Mouse (Mus musculus): ENCODE measurements around the gene 9230110F15Rik. TPM values are rescaled to one million over a fixed set of nuclear protein-coding genes. Genes with fewer than 3 reads are reported as not detected.
"Not testable (repeated sequence)": the region's sequence is repeated elsewhere in the genome, so short reads cannot be mapped to it uniquely, and the experiment has no call there.

The 9230110F15Rik gene
- polyA plus RNA-seq (2015; fragmentation: Nextera tagmentation; extraction: Ambion mirVana): not detected in 2 replicates

DNA sequence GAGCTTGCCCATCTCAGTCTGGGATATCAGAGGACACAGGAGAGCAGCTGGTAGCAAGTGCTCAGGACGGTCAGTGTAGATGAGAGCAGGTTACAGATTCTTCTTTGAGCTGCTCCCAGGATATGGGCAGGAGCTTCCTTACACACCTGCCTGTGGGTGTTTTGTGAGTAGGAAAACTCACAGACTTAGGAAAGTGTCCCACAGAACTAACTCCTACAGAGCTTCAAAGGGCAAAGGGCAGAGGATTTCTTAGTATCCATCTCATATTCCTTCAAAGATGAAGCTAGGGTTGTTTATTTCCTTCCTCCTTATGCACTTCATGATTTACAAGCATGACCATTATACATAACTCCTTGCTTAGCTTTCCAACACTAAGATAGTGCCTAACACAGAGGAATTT is at the start of gene 9230110F15Rik:
Gene 9230110F15Rik (minus strand): TSS at position 101 of the 400 bp plus-strand sequence.
- Histone ChIP-seq H3K4me1 (no peaks in the 10 kb centered on the region), H3K9me3 (replicated peaks) (no peaks in the 10 kb centered on the region), H3K36me3 (no peaks in the 10 kb centered on the region), H3K4me2 (no peak within 1 kb of the TSS), H3K4me3 (replicated peaks) (no peak within 1 kb of the TSS), H3K27ac (replicated peaks) (no peak within 1 kb of the TSS), H3K9ac (replicated peaks) (no peak within 1 kb of the TSS), H3K27me3 (replicated peaks) (no peaks in the 10 kb centered on the region)
- 62% methylated on average over 1 of the region's 1 CpGs for WGBS
- ATAC-seq (ENCODE audit: low FRiP score): no peak

- H3K9me3 ChIP-seq (replicated peaks); H3K4me1 ChIP-seq; H3K27ac ChIP-seq (replicated peaks); H3K4me2 ChIP-seq; H3K36me3 ChIP-seq; ATAC-seq (ENCODE audit: low FRiP score); H3K9ac ChIP-seq (replicated peaks); H3K27me3 ChIP-seq (replicated peaks); H3K4me3 ChIP-seq (replicated peaks): not testable (repeated sequence)
- 85% methylated on average over 1 of the region's 1 CpGs for WGBS
Measured at GRCm38 (mm10) chr9:35893112-35893511, 49.2 kb upstream of the 9230110F15Rik start.

DNA sequence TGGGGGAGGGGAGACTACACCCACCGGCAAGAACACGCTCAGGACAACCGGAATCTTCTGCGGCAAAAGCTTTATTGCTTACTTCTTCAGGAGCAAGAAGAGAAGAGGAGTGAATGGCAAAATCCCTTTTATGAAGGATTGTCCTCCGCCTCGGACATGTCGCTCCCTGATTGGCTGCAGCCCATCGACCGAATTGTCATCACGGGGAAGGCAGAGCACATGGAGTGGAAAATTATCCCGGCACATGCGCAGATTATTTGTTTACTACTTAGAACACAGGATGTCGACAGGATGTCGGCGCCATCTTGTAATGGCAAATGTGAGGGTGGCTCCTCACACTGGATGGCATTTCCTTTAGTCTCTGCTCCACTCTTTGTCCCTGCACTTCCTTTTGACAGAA is 26.1 kb downstream of the 9230110F15Rik start:
- ATAC-seq (ENCODE audit: low FRiP score); H3K36me3 ChIP-seq; H3K4me2 ChIP-seq; H3K27me3 ChIP-seq (replicated peaks); H3K9me3 ChIP-seq (replicated peaks); H3K4me1 ChIP-seq; H3K9ac ChIP-seq (replicated peaks); H3K27ac ChIP-seq (replicated peaks); H3K4me3 ChIP-seq (replicated peaks): not testable (repeated sequence)
- WGBS: 96% methylated on average over 15 of the region's 15 CpGs

DNA sequence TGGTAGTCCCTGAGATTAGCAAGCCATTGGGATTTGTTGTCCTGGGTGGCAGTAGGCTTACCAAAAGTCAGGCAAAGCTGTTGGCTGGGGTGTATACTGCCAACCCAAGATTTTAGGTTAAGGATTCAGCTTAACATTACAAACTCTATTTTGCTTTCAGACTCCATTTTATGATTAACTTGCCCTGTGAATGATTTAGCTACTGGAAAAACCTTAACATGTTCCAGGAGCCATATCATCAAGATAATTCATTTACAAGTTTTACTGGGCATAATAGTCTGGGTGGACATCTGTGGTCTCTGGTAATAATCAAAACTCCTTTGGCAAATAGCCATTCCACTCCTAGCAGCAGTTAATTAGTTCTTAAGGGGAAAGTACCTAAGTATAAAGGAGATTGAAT is 45.8 kb downstream of the 9230110F15Rik start:
- no peaks in the 10 kb centered on the region for H3K36me3 ChIP-seq
- no peak overlapping the region for H3K4me3 ChIP-seq (replicated peaks)
- no peaks in the 10 kb centered on the region for H3K4me1 ChIP-seq
- H3K9me3 ChIP-seq (replicated peaks): peaks cover 8% of the 10 kb centered on the region
- ATAC-seq (ENCODE audit: low FRiP score): no peak
- H3K9ac ChIP-seq (replicated peaks): no peak overlapping the region
- no peak overlapping the region for H3K27ac ChIP-seq (replicated peaks)
- H3K4me2 ChIP-seq: no peak overlapping the region
- H3K27me3 ChIP-seq (replicated peaks): no peaks in the 10 kb centered on the region

DNA sequence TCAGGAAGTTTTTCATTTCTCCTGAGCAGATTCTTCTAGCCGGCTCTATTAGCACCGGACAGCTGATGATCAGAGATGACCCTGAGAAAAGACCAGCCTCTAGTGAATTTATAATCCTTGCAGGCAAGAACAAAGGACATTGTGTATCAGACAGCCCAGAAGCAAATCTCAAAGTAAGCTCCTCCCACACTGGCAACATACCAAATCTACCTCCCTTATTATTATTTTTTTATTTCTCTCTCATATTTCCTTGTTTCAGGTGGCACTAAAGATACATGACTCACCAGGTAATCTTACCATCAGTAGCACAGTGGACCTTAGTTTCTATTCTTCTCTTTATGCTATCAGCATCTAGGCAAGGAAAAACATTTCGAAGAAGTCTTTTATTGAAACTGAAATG is 53.9 kb downstream of the 9230110F15Rik start, which contains the start of the genes Gm27235 and D730048I06Rik:
Gene Gm27235 (minus strand): TSS at position 101 of the 400 bp plus-strand sequence.
Gene D730048I06Rik (minus strand): TSS at position 112 of the 400 bp plus-strand sequence.
- no peak within 1 kb of the TSS for H3K4me2 ChIP-seq
- WGBS: 92% methylated on average over 3 of the region's 3 CpGs
- H3K9ac ChIP-seq (replicated peaks): no peak within 1 kb of the TSS
- no peaks in the 10 kb centered on the region for H3K4me1 ChIP-seq
- H3K4me3 ChIP-seq (replicated peaks): no peak within 1 kb of the TSS
- no peaks in the 10 kb centered on the region for H3K36me3 ChIP-seq
- H3K9me3 ChIP-seq (replicated peaks): peaks cover 5% of the 10 kb centered on the region; the same call in 1 of the 2 replicates
- H3K27ac ChIP-seq (replicated peaks): no peak within 1 kb of the TSS
- no peak for ATAC-seq (ENCODE audit: low FRiP score)
- H3K27me3 ChIP-seq (replicated peaks): no peaks in the 10 kb centered on the region

Other genes starting within 250 kb of the 9230110F15Rik start
- gene Pate4, start 232.2 kb downstream of the 9230110F15Rik start, polyA plus RNA-seq (2015; fragmentation: Nextera tagmentation; extraction: Ambion mirVana): not detected in 2 replicates
- gene Pate3, start 195.9 kb downstream of the 9230110F15Rik start, polyA plus RNA-seq (2015; fragmentation: Nextera tagmentation; extraction: Ambion mirVana): not detected in 2 replicates
- not detected in 2 replicates for gene Pate1, start 156.8 kb downstream of the 9230110F15Rik start, polyA plus RNA-seq (2015; fragmentation: Nextera tagmentation; extraction: Ambion mirVana)
- not detected in 2 replicates for gene Gm17677, start 103.1 kb downstream of the 9230110F15Rik start, polyA plus RNA-seq (2015; fragmentation: Nextera tagmentation; extraction: Ambion mirVana)
- not detected in 2 replicates for gene Gm17727, start 66.0 kb downstream of the 9230110F15Rik start, polyA plus RNA-seq (2015; fragmentation: Nextera tagmentation; extraction: Ambion mirVana)
- not detected in 2 replicates for gene Gm27235, start 54.0 kb downstream of the 9230110F15Rik start, polyA plus RNA-seq (2015; fragmentation: Nextera tagmentation; extraction: Ambion mirVana)
- not detected in 2 replicates for gene D730048I06Rik, start 54.0 kb downstream of the 9230110F15Rik start, polyA plus RNA-seq (2015; fragmentation: Nextera tagmentation; extraction: Ambion mirVana)
- gene 9230113P08Rik, start 64.3 kb upstream of the 9230110F15Rik start, polyA plus RNA-seq (2015; fragmentation: Nextera tagmentation; extraction: Ambion mirVana): not detected in 2 replicates

All from neural tube, embryonic 15.5 days (tissue).